Mouse (Mus musculus): Measurements from ENCODE around the gene Hoxb3. TPM values are rescaled to one million over a fixed set of nuclear protein-coding genes. Genes with fewer than 3 reads are reported as not detected.

Hoxb3 gene
- total and polyA plus RNA-seq, 3 experiments, result not detected

DNA sequence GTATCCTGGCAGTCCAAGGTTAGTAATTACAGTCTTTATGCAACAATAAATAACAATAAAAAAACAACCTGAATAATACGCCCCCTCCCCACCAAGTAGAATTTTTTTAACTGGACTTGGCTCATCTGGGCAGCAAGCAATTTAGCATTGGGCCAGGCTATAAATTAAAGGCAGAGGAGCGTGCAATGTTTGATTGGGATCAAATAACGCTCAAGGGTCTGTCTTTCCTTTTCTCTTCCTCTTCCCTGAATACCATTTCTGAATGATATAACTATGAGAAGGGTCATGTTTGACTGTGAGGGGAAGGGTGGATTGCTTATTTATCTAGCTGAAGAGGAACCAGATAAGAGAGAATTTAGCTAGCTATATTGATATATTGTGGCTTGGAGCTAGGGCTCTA lies 25.9 kb downstream of the Hoxb3 start:
- H3K27ac ChIP-seq (ENCODE audit: control insufficient read depth, low read depth, low read length), result no peak overlapping the region
- H3K36me3 ChIP-seq (ENCODE audit: control insufficient read depth in 1 of 2, insufficient read depth in 2 of 2, low read length in 2 of 2), result no peaks in the 10 kb centered on the region
- no peak overlapping the region for H3K4me3 ChIP-seq (ENCODE audit: control insufficient read depth in 1 of 2, insufficient read depth in 1 of 2, low read depth in 2 of 2, low read length in 2 of 2)
- no peaks in the 10 kb centered on the region for H3K79me2 ChIP-seq (ENCODE audit: control insufficient read depth, insufficient read depth, low read length, poor library complexity)
- TF ChIP-seq USF1 (IDR thresholded peaks at IDR 0.05; ENCODE audit: low read depth, low read length) (no peak), TCF12 (IDR thresholded peaks at IDR 0.05; ENCODE audit: low read depth, low read length) (no peak), MXI1 (IDR thresholded peaks at IDR 0.05; ENCODE audit: low read depth, low read length) (no peak), RAD21 (IDR thresholded peaks at IDR 0.05; ENCODE audit: low read depth, low read length) (no peak)
- peaks cover 0 to 3% of the 10 kb centered on the region in 2 experiments; a peak in 2 of 4 replicates for H3K27me3 ChIP-seq (ENCODE audit: control insufficient read depth in 1 of 2, insufficient read depth in 2 of 2, low read length in 2 of 2)
- no peak for DNase-seq (ENCODE audit: low read depth, low spot score)
- no peaks in the 10 kb centered on the region for H3K9me3 ChIP-seq (replicated peaks; ENCODE audit: insufficient read depth, low read length)
- H3K9ac ChIP-seq (ENCODE audit: control insufficient read depth, low read depth, low read length, poor library complexity, severe bottlenecking), result no peak overlapping the region
- no peaks in the 10 kb centered on the region for H3K4me1 ChIP-seq (ENCODE audit: control insufficient read depth in 1 of 2, insufficient read depth in 2 of 2, low read length in 2 of 2)

DNA sequence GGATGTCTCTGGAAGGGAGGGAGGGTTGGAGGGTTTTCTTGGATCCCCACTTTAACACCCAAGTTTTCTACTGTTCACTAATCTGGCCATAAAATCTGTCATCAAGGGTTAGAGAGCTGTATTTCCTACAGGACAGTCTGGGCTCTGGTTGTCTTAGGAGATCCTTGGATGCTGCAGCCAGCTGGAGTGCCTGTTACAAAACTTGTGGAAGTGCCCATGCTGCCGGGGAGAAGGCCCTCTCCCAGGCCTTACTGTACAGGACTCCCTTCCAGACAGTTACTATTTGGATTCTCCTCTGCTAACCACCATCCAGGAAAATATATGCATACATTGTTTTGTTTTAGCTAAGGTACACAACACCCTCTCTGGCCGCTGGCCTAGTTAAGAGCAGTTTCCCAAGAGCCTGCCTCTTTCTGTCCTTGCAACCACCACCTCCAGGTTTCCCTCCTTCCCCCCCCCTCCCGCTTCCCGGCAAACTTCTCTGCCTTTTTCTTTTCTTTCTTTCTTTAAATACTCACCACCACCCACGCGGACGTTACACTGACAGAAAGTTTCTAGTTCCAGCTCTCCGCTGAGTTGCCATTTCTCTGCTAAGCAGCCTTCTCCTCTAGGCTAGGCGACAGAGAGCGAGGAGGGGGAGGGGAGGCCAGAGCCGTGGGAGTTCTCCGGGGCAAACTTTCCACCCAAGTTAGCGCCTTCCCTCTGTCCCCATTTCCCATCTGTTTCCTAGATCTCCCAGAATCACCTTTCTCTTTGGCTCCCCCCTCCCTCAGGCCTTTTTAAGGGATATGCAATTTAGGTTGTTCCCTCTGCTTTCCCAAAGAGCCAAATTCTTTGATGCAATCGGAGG lies 26.6 kb downstream of the Hoxb3 start:
- Histone ChIP-seq H3K4me1 (ENCODE audit: control insufficient read depth in 1 of 2, insufficient read depth in 2 of 2, low read length in 2 of 2) (no peaks in the 10 kb centered on the region), H3K79me2 (ENCODE audit: control insufficient read depth, insufficient read depth, low read length, poor library complexity) (no peaks in the 10 kb centered on the region), H3K4me3 (ENCODE audit: control insufficient read depth in 1 of 2, insufficient read depth in 1 of 2, low read depth in 2 of 2, low read length in 2 of 2) (no peak overlapping the region), H3K27me3 (ENCODE audit: control insufficient read depth in 1 of 2, insufficient read depth in 2 of 2, low read length in 2 of 2) (peaks cover 0 to 3% of the 10 kb centered on the region in 2 experiments; a peak in 2 of 4 replicates), H3K27ac (ENCODE audit: control insufficient read depth, low read depth, low read length) (no peak overlapping the region), H3K36me3 (ENCODE audit: control insufficient read depth in 1 of 2, insufficient read depth in 2 of 2, low read length in 2 of 2) (no peaks in the 10 kb centered on the region), H3K9ac (ENCODE audit: control insufficient read depth, low read depth, low read length, poor library complexity, severe bottlenecking) (no peak overlapping the region), H3K9me3 (replicated peaks; ENCODE audit: insufficient read depth, low read length) (no peaks in the 10 kb centered on the region)
- TF ChIP-seq MAZ (IDR thresholded peaks at IDR 0.05; ENCODE audit: low read depth, low read length) (no peak), ETS1 (IDR thresholded peaks at IDR 0.05; ENCODE audit: low read depth, low read length) (no peak), CHD2 (IDR thresholded peaks at IDR 0.05; ENCODE audit: low read length) (no peak), CTCF (IDR thresholded peaks at IDR 0.05 in 2 of 3, conservative IDR thresholded peaks at IDR 0.05 in 1 of 3; ENCODE audit: control insufficient read depth in 1 of 3, insufficient read depth in 1 of 3, low read depth in 2 of 3, low read length in 3 of 3, poor library complexity in 1 of 3, severe bottlenecking in 1 of 3) (no peak), ZKSCAN1 (IDR thresholded peaks at IDR 0.05; ENCODE audit: low read depth, low read length) (no peak), MAFK (IDR thresholded peaks at IDR 0.05; ENCODE audit: borderline replicate concordance, low read depth, low read length) (no peak), ZNF384 (IDR thresholded peaks at IDR 0.05; ENCODE audit: low read depth, low read length) (no peak), GATA1 (IDR thresholded peaks at IDR 0.05; ENCODE audit: low read depth, low read length) (no peak), MYB (IDR thresholded peaks at IDR 0.05; ENCODE audit: low read depth, low read length) (no peak), GABPA (IDR thresholded peaks at IDR 0.05; ENCODE audit: low read depth, low read length) (no peak), MYC (IDR thresholded peaks at IDR 0.05; ENCODE audit: low read depth, low read length) (no peak), ZMIZ1 (IDR thresholded peaks at IDR 0.05; ENCODE audit: low read depth, low read length) (no peak), POLR2A (IDR thresholded peaks at IDR 0.05; ENCODE audit: control insufficient read depth in 1 of 2, insufficient read depth in 1 of 2, low read depth in 1 of 2, low read length in 2 of 2, poor library complexity in 1 of 2) (no peak), POLR2AphosphoS5 (IDR thresholded peaks at IDR 0.05; ENCODE audit: borderline replicate concordance, low read depth, low read length) (no peak), E2F4 (IDR thresholded peaks at IDR 0.05; ENCODE audit: borderline replicate concordance, low read depth, low read length) (no peak), TBP (IDR thresholded peaks at IDR 0.05; ENCODE audit: low read depth, low read length) (no peak), POLR2AphosphoS2 (IDR thresholded peaks at IDR 0.05; ENCODE audit: low read length) (no peak), ZC3H11A (IDR thresholded peaks at IDR 0.05; ENCODE audit: low read depth, low read length) (no peak), NELFE (IDR thresholded peaks at IDR 0.05; ENCODE audit: low read depth, low read length) (no peak)
- no peak for DNase-seq (ENCODE audit: low read depth, low spot score)
